Mouse (Mus musculus): ENCODE results near the gene Rab3b.

DNA sequence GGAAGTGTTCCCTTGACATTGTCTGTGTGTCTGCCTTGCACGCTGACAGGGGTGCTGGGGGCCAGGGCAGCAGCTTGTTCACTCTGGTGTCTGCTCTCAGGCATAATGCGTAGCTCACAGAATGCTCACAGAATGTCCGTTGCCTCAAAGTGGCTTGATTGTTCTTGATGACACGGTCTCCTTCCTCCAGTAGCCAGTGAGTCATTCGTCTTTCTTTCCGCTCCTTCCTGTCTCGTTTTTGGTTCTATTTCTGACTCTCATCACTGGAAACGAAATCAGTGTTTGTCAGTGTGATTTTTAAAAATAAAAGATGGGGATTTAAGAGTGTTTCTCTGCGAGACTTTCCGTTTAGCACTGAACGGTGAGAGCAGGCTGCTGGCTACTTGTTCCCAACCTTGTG lies 36.2 kb downstream of the Rab3b start:
- TF ChIP-seq CTCF (IDR thresholded peaks at IDR 0.05; ENCODE audit: borderline replicate concordance, control insufficient read depth, extremely low read depth, insufficient read depth, low read length, poor library complexity) (no peak), POLR2A (IDR thresholded peaks at IDR 0.05; ENCODE audit: control insufficient read depth, extremely low read depth, insufficient read depth, low read length, poor library complexity) (no peak)

Measured in thymus, adult 2 months (tissue).